Mouse (Mus musculus) T-helper 17 cell (primary cell): ENCODE measurements around the gene Ppp1r12c.

Experiments used
- in situ Hi-C, 2 experiments: fragments of 300-600 bp; cut with MboI, MseI; formaldehyde crosslinking; loops; 1 replicate in 1 of 2; 2 replicates in 1 of 2; pipeline ENCODE4 v1.15.1; 2025; ENCODE audit warnings: high pct_unique_total_duplicates in 2 of 2

Gene Ppp1r12c

GRCm38 (mm10) chr7:4518487-4518886, 17.0 kb upstream of the Ppp1r12c start:
- in situ Hi-C loops, result no loop called here

- in situ Hi-C loops, result no loop called here
These were observed 15.0 kb upstream of the Ppp1r12c start, which contains the start of gene Tnnt1 for GRCm38 (mm10) chr7:4516332-4517050. Tnnt1 (minus strand) TSS chr7:4516382.

- in situ Hi-C loops, result no loop called here
These were observed 14.4 kb upstream of the Ppp1r12c start for GRCm38 (mm10) chr7:4515853-4516252.

GRCm38 (mm10) chr7:4513829-4514712, 12.6 kb upstream of the Ppp1r12c start:
- in situ Hi-C loops, result no loop called here

GRCm38 (mm10) chr7:4513236-4513635, 11.8 kb upstream of the Ppp1r12c start:
- in situ Hi-C loops, result no loop called here

GRCm38 (mm10) chr7:4511489-4512224, 10.2 kb upstream of the Ppp1r12c start:
- in situ Hi-C loops, result no loop called here

- in situ Hi-C loops, result loop anchor here in 1 of 2 experiments (10.0 kb wide), 1 partner anchor 365 kb away; no protein-coding TSS in a partner anchor
These were observed 8.6 kb upstream of the Ppp1r12c start for GRCm38 (mm10) chr7:4509863-4510608.

- in situ Hi-C loops, result loop anchor here in 1 of 2 experiments (10.0 kb wide), 1 partner anchor 364 kb away; no protein-coding TSS in a partner anchor
These were observed 7.2 kb upstream of the Ppp1r12c start for GRCm38 (mm10) chr7:4508739-4509116.

- in situ Hi-C loops, result loop anchor here in 1 of 2 experiments (10.0 kb wide), 1 partner anchor 363 kb away; no protein-coding TSS in a partner anchor
These were observed 6.7 kb upstream of the Ppp1r12c start for GRCm38 (mm10) chr7:4508062-4508738.

GRCm38 (mm10) chr7:4507220-4507619, 5.7 kb upstream of the Ppp1r12c start:
- in situ Hi-C loops, result loop anchor here in 1 of 2 experiments (10.0 kb wide), 1 partner anchor 362 kb away; no protein-coding TSS in a partner anchor

- in situ Hi-C loops, result loop anchor here in 1 of 2 experiments (10.0 kb wide), 1 partner anchor 360 kb away; no protein-coding TSS in a partner anchor
These were observed 3.4 kb upstream of the Ppp1r12c start for GRCm38 (mm10) chr7:4504646-4505435.

GRCm38 (mm10) chr7:4503858-4504257, 2.4 kb upstream of the Ppp1r12c start:
- in situ Hi-C loops, result loop anchor here in 1 of 2 experiments (10.0 kb wide), 1 partner anchor 359 kb away; no protein-coding TSS in a partner anchor

GRCm38 (mm10) chr7:4503100-4503499, 1.6 kb upstream of the Ppp1r12c start:
- in situ Hi-C loops, result loop anchor here in 1 of 2 experiments (10.0 kb wide), 1 partner anchor 358 kb away; no protein-coding TSS in a partner anchor

- in situ Hi-C loops, result loop anchor here in 1 of 2 experiments (10.0 kb wide), 1 partner anchor 358 kb away; no protein-coding TSS in a partner anchor
These were observed 1.1 kb upstream of the Ppp1r12c start for GRCm38 (mm10) chr7:4502421-4503090.

- in situ Hi-C loops, result loop anchor here in 1 of 2 experiments (10.0 kb wide), 1 partner anchor 356 kb away; no protein-coding TSS in a partner anchor
These were observed 498 bp downstream of the Ppp1r12c start for GRCm38 (mm10) chr7:4500892-4501471.

- in situ Hi-C loops, result loop anchor here in 1 of 2 experiments (25.0 kb wide), 1 partner anchor 1663 kb away; the partner anchor contains the start of genes Zfp444 and Zfp787
These were observed 2.4 kb downstream of the Ppp1r12c start for GRCm38 (mm10) chr7:4499034-4499433.

- in situ Hi-C loops, result loop anchor here in 1 of 2 experiments (25.0 kb wide), 1 partner anchor 1664 kb away; the partner anchor contains the start of genes Zfp444 and Zfp787
These were observed 3.2 kb downstream of the Ppp1r12c start for GRCm38 (mm10) chr7:4498251-4498650.
